Mouse (Mus musculus) brain, adult 10 weeks (tissue): ENCODE results near the gene Olfr315. TPM values are rescaled to one million over a fixed set of nuclear protein-coding genes. Genes with fewer than 3 reads are reported as not detected.

Experiments used
- polyA plus RNA-seq: library from polyadenylated mRNA; stranded (reverse); fragments of 350-450 nt; fragmentation: Illumina TruSeq; extraction: RNeasy Lipid Tissue Mini Kit (QIAGEN cat#74804); gene quantifications from one replicate; pipeline ENCODE4 v1.2.3, GENCODE M21; 2015; ENCODE audit warnings: low read depth, low replicate concordance

Gene Olfr315
- polyA plus RNA-seq: not detected

GRCm38 (mm10) chr11:58772888-58773287, at the start of gene Olfr315:
Gene Olfr315, plus strand, starts transcription at chr11:58773188.

DNA sequence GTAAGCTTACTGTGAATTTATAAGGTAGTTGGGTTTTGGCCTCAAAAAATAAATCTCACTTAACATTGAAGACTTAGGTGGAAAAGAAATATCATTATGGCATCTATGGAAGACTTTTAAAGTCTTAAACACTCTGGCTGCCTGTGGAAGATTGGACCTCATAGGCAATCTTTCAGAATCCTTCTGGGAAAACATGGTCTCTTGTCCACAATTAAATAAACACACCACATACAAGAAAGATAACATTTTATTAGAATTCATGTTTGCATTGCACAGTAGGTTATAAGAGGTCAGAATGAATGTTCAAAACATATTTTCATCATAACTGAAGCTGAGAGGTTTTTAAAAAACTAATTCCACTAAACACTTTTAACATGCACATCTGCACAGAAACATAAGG, 49.1 kb upstream of the Olfr315 start, which contains the start of gene Olfr318:
Olfr318 (minus strand) TSS at position 101 of the 400 bp plus-strand sequence.

GRCm38 (mm10) chr11:58738792-58739262, 34.2 kb upstream of the Olfr315 start, which contains the start of gene Olfr317:
Gene Olfr317, minus strand, starts transcription at chr11:58739212.

DNA sequence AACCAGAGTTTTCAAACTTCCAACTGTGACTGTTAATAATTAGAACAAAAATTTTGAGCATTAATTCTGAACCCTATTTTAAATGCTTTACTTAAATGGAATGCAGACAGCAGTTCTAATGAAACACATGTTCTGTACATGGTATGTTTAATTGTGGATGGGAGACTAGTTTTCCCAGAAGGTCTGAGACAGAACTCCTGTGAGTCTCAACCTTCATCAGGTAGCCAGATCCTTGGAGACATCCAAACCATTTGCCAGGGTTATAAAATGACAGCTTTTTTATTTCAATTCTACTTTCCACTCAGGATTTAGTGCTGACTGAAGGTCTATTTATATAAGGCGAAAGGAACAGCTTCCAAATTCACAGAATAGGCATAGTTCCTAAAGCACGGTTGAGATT, 20.6 kb upstream of the Olfr315 start, which contains the start of gene Olfr316:
Olfr316 (plus strand) TSS at position 301 of the 400 bp plus-strand sequence.

GRCm38 (mm10) chr11:58782480-58783089, 9.6 kb downstream of the Olfr315 start, which contains the start of gene Olfr314:
Gene Olfr314, plus strand, starts transcription at chr11:58782952.

DNA sequence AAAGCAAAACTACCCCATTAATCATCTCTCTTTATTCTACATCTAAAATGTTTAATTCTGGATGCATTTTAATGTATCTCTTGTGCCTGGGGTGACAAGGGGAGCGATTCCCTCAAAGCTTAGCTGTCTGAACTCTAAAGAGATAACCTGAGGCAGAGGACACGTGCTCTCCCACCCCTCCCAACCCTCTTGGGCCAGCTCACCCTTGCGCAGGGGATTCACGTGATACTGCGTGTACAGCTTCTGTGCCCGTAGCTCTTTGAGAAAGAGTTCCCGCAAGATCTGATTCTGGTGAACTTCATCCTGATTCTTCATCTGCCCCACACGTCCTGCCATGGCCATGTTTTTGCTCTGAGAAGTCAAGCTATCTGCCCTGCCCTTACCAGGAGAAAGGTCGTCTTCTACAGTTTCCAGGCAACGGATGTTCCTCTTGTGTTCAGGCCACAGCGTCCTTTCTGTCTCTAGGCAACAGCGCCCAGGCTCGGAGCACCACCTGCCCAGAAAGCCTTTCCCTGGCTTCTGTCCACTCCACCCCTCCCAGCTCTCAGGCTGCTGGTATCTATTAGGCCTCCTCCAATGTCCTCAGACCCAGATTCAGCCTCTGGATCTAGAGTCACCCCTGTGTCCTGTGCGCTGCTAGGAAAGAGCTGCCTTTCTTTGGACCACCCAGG, 28.7 kb downstream of the Olfr315 start, which contains the start of gene Fam183b:
Fam183b (minus strand) TSS at position 403 of the 671 bp plus-strand sequence.

DNA sequence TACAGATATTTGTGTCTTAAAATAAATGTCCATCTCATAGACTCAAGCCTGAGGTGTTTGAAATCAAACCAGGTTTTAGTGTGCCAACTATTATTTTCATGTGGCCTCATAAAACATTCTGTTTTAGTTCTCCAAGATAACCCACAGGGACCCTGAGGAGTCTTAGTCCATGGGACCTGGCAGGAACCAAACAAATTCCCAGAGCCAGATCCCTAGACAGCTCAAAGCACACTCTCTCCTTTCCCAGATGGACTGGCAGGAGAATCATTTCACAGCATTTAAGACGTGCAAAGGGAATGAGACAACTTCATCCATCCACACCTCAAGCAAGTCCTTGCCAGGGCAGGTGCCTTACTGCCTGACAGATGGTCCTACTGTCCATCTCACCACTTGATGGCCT, 41.7 kb downstream of the Olfr315 start, which contains the start of gene Olfr313:
Olfr313 (plus strand) TSS at position 301 of the 400 bp plus-strand sequence.

GRCm38 (mm10) chr11:58828937-58829336, 55.9 kb downstream of the Olfr315 start, which contains the start of gene Olfr312:
Gene Olfr312, plus strand, starts transcription at chr11:58829237.

Other genes with a start within 250 kb of the Olfr315 start
- gene Olfr330, start 238.4 kb upstream of the Olfr315 start, polyA plus RNA-seq: not detected
- not detected for gene Olfr329-ps, start 226.8 kb upstream of the Olfr315 start, polyA plus RNA-seq
- not detected for gene Olfr328, start 217.6 kb upstream of the Olfr315 start, polyA plus RNA-seq
- gene Olfr224, start 202.6 kb upstream of the Olfr315 start, polyA plus RNA-seq: not detected
- not detected for gene Olfr325, start 195.5 kb upstream of the Olfr315 start, polyA plus RNA-seq
- not detected for gene Olfr324, start 178.1 kb upstream of the Olfr315 start, polyA plus RNA-seq
- gene 2210407C18Rik, start 157.1 kb upstream of the Olfr315 start, polyA plus RNA-seq: not detected
- not detected for gene Olfr323, start 142.7 kb upstream of the Olfr315 start, polyA plus RNA-seq
- gene Trim58, start 132.7 kb upstream of the Olfr315 start, polyA plus RNA-seq: not detected
- gene Olfr322, start 114.4 kb upstream of the Olfr315 start, polyA plus RNA-seq: not detected
- gene Olfr320, start 92.1 kb upstream of the Olfr315 start, polyA plus RNA-seq: not detected
- gene Olfr319, start 74.0 kb upstream of the Olfr315 start, polyA plus RNA-seq: not detected
- gene Olfr318, start 49.2 kb upstream of the Olfr315 start, polyA plus RNA-seq: not detected
- not detected for gene Olfr317, start 34.0 kb upstream of the Olfr315 start, polyA plus RNA-seq
- gene Olfr316, start 20.5 kb upstream of the Olfr315 start, polyA plus RNA-seq: 1.3 TPM
- not detected for gene Olfr314, start 9.8 kb downstream of the Olfr315 start, polyA plus RNA-seq
- gene Fam183b, start 28.8 kb downstream of the Olfr315 start, polyA plus RNA-seq: 10.0 TPM
- gene Olfr313, start 41.8 kb downstream of the Olfr315 start, polyA plus RNA-seq: not detected
- not detected for gene Olfr312, start 56.0 kb downstream of the Olfr315 start, polyA plus RNA-seq
- gene Olfr311, start 66.1 kb downstream of the Olfr315 start, polyA plus RNA-seq: not detected
- 18.0 TPM for gene Gm12258, start 74.0 kb downstream of the Olfr315 start, polyA plus RNA-seq
- gene 2810021J22Rik, start 94.0 kb downstream of the Olfr315 start, polyA plus RNA-seq: 7.1 TPM
- gene Zfp39, start 131.0 kb downstream of the Olfr315 start, polyA plus RNA-seq: 5.3 TPM
- not detected for gene Btnl10, start 144.7 kb downstream of the Olfr315 start, polyA plus RNA-seq
- 331 TPM for gene Rnf187, start 165.7 kb downstream of the Olfr315 start, polyA plus RNA-seq
- 67.2 TPM for gene Hist3h2ba, start 175.7 kb downstream of the Olfr315 start, polyA plus RNA-seq
- gene Hist3h2a, start 181.5 kb downstream of the Olfr315 start, polyA plus RNA-seq: 33.6 TPM
- gene Trim17, start 181.5 kb downstream of the Olfr315 start, polyA plus RNA-seq: 5.9 TPM
- 17.7 TPM for gene Trim11, start 204.9 kb downstream of the Olfr315 start, polyA plus RNA-seq